Mouse (Mus musculus) lung, embryonic 15.5 days (tissue): ENCODE data around the gene Canx. TPM values are rescaled to one million over a fixed set of nuclear protein-coding genes. Genes with fewer than 3 reads are reported as not detected.
"Not testable (repeated sequence)": the region's sequence is repeated elsewhere in the genome, so short reads cannot be mapped to it uniquely, and the experiment has no call there.

Source experiments
- ATAC-seq: fragments of 200-750 bp; cut with Nextera tagmentation; 2 replicates; pipeline ENCODE4 v1.8.0; 2017; ENCODE audit warnings: moderate number of reproducible peaks, borderline replicate concordance; ENCODE audit not compliant: low FRiP score, low TSS enrichment; ENCODE audit errors: extremely low read depth
- H3K27ac ChIP-seq: fragments of 300-500 bp; sonication (generic); 2 replicates; pipeline ENCODE4 v1.5.1; 2015; ENCODE audit warnings: moderate library complexity, mild to moderate bottlenecking, inconsistent platforms
- H3K27me3 ChIP-seq: fragments of 300-500 bp; sonication (generic); 2 replicates; pipeline ENCODE4 v1.6.1; 2015; ENCODE audit warnings: inconsistent platforms
- H3K36me3 ChIP-seq: fragments of 300-500 bp; sonication (generic); 2 replicates; pipeline ENCODE4 v1.6.1; 2015; ENCODE audit warnings: inconsistent platforms
- H3K4me1 ChIP-seq: fragments of 300-500 bp; sonication (generic); 2 replicates; pipeline ENCODE4 v1.6.1; 2015; ENCODE audit warnings: inconsistent platforms
- H3K4me2 ChIP-seq: fragments of 300-500 bp; sonication (generic); 2 replicates; pipeline ENCODE4 v1.6.1; 2015; ENCODE audit warnings: inconsistent platforms, mild to moderate bottlenecking, moderate library complexity
- H3K4me3 ChIP-seq: fragments of 300-500 bp; sonication (generic); 2 replicates; pipeline ENCODE4 v1.5.1; 2015; ENCODE audit warnings: mild to moderate bottlenecking, inconsistent platforms
- H3K9ac ChIP-seq: fragments of 300-500 bp; sonication (generic); 2 replicates; pipeline ENCODE4 v1.6.1; 2015; ENCODE audit warnings: inconsistent platforms
- H3K9me3 ChIP-seq: fragments of 300-500 bp; sonication (generic); 2 replicates; pipeline ENCODE4 v1.6.1; 2016; ENCODE audit warnings: inconsistent platforms
- WGBS: fragments of 180-500 bp; shearing (Covaris S2); methylation state at CpG from one replicate; pipeline ENCODE4 v1.1.7; 2015; 5-methylcytosine and 5-hydroxymethylcytosine counted together
- polyA plus RNA-seq: library from polyadenylated mRNA; unstranded; fragments of >200 nt; fragmentation: Nextera tagmentation; extraction: Ambion mirVana; gene quantifications from 2 replicates; pipeline ENCODE4 v1.2.1, GENCODE M21; 2015

Gene Canx
- polyA plus RNA-seq, 1 experiment from 2014 or later: 360 TPM

DNA sequence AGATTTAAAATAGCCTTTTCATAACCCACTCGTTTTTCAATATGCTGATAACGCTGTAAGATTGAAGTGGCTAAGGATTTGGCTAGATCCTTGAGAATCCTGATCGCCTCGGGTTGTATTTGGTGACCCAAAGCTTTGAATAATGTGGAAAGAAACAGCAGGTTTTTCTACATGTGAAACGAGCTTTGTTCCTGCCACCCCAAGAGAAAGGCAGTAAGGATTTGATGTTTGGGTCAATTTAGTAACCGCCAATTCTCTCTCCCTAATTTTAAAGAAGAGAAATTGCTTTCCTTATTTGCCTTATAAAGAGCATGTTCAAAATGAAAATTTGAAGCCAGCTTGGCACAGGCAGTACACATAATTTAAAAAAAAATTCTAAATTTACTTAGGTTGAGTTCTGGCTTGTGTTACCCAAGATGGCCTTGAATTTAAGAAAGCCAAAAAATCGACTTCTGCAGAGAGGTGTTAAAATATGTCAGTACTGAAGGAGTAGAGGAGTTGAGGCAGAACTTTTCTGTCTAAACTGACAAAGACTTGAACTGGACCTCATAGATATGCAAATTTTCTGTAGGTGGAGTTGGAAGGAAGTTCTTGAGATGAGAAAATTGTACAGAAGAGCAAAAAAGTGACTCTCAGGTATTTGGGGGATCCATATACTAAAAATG, 961 bp upstream of the Canx start:
- no peaks in the 10 kb centered on the region for H3K36me3 ChIP-seq
- peak overlapping the region; percentile 98 for H3K4me3 ChIP-seq
- peak overlapping the region; percentile 93 for H3K27ac ChIP-seq
- H3K27me3 ChIP-seq: no peaks in the 10 kb centered on the region
- peaks cover 26% of the 10 kb centered on the region for H3K4me1 ChIP-seq
- ATAC-seq: no peak
- H3K4me2 ChIP-seq: peak overlapping the region; percentile 63
- no peaks in the 10 kb centered on the region for H3K9me3 ChIP-seq
- peak overlapping the region; percentile 80 for H3K9ac ChIP-seq
- 3% methylated on average over 7 of the region's 7 CpGs for WGBS

GRCm38 (mm10) chr11:50324751-50325471, 562 bp downstream of the Canx start:
- peak overlapping the region; percentile 98 for H3K4me3 ChIP-seq
- H3K36me3 ChIP-seq: no peaks in the 10 kb centered on the region; the same call in 1 of the 2 replicates
- peak; percentile 72 for ATAC-seq
- no peaks in the 10 kb centered on the region for H3K9me3 ChIP-seq
- under 1% methylated on average over 34 of the region's 34 CpGs for WGBS
- H3K9ac ChIP-seq: peak overlapping the region; percentile 99
- no peaks in the 10 kb centered on the region for H3K27me3 ChIP-seq
- H3K27ac ChIP-seq: peak overlapping the region; percentile 89
- peaks cover 31% of the 10 kb centered on the region for H3K4me1 ChIP-seq
- peak overlapping the region; percentile 69 for H3K4me2 ChIP-seq

GRCm38 (mm10) chr11:50323843-50324242, 1.6 kb downstream of the Canx start:
- no peaks in the 10 kb centered on the region for H3K27me3 ChIP-seq
- peak overlapping the region; percentile 98 for H3K4me3 ChIP-seq
- H3K9me3 ChIP-seq: no peaks in the 10 kb centered on the region
- peak overlapping the region; percentile 69 for H3K4me2 ChIP-seq
- H3K27ac ChIP-seq: no peak overlapping the region
- peaks cover 8% of the 10 kb centered on the region; the same call in 1 of the 2 replicates for H3K36me3 ChIP-seq
- H3K9ac ChIP-seq: peak overlapping the region; percentile 99
- 14% methylated on average over 1 of the region's 1 CpGs for WGBS
- ATAC-seq: no peak
- H3K4me1 ChIP-seq: peaks cover 33% of the 10 kb centered on the region

DNA sequence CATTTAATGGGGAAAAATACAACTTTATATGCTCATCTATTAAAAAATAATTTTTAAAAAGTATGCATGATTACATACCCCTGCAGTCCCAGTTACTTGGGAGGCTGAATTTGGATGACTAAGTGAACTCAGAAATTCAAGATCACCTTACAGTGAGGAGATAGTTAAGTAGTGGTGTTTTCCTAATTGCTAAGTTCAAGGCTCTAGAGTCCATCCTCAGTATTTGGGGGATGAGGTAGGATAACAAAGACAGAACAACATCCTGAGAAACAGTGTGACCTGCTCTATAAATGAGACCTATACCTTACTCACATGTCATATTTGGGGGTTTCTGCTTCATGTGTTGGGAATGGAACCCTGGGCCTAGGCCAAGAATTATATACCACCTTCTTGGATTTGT, 3.1 kb downstream of the Canx start:
- 0 out of 2 replicates have a peak overlapping the region, but pooled peaks have one; percentile 3 for H3K4me3 ChIP-seq
- no peak for ATAC-seq
- peaks cover 10% of the 10 kb centered on the region; the same call in 1 of the 2 replicates for H3K36me3 ChIP-seq
- no peak overlapping the region for H3K27ac ChIP-seq
- H3K9me3 ChIP-seq: no peaks in the 10 kb centered on the region
- H3K9ac ChIP-seq: 0 out of 2 replicates have a peak overlapping the region, but pooled peaks have one; percentile 8
- no peaks in the 10 kb centered on the region for H3K27me3 ChIP-seq
- no peak overlapping the region for H3K4me2 ChIP-seq
- H3K4me1 ChIP-seq: peaks cover 33% of the 10 kb centered on the region

DNA sequence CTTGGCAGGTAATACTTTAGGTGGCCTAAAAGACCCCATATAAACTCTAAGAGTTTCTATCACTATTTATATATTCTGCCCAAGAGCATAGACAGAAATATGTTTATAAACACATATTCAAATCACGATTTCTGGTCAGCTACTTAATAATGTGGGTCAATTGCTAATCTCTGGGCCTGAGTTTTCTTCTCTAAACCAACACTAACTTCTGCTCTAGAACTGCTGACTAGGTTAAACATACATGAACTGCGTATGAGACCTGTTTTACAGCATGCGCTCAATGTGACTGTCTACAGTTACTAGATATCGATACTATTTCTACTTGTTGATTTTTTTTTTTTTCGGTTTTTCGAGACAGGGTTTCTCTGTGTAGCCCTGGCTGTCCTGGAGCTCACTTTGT, 4.2 kb downstream of the Canx start:
- Histone ChIP-seq H3K27ac (no peak overlapping the region), H3K4me2 (no peak overlapping the region), H3K4me1 (peaks cover 29% of the 10 kb centered on the region; the same call in 1 of the 2 replicates), H3K9ac (no peak overlapping the region), H3K9me3 (no peaks in the 10 kb centered on the region), H3K27me3 (no peaks in the 10 kb centered on the region), H3K4me3 (no peak overlapping the region), H3K36me3 (peaks cover 11% of the 10 kb centered on the region; the same call in 1 of the 2 replicates)
- WGBS: 80% methylated on average over 6 of the region's 6 CpGs
- no peak for ATAC-seq

- H3K27me3 ChIP-seq, H3K4me2 ChIP-seq, H3K27ac ChIP-seq, H3K4me3 ChIP-seq, ATAC-seq, H3K9me3 ChIP-seq, H3K9ac ChIP-seq: not testable (repeated sequence)
- Histone ChIP-seq H3K4me1 (peaks cover 27% of the 10 kb centered on the region; the same call in 1 of the 2 replicates), H3K36me3 (peaks cover 11% of the 10 kb centered on the region; the same call in 1 of the 2 replicates)
- 76% methylated on average over 4 of the region's 4 CpGs for WGBS
Measured at GRCm38 (mm10) chr11:50319343-50319742, 6.1 kb downstream of the Canx start.

DNA sequence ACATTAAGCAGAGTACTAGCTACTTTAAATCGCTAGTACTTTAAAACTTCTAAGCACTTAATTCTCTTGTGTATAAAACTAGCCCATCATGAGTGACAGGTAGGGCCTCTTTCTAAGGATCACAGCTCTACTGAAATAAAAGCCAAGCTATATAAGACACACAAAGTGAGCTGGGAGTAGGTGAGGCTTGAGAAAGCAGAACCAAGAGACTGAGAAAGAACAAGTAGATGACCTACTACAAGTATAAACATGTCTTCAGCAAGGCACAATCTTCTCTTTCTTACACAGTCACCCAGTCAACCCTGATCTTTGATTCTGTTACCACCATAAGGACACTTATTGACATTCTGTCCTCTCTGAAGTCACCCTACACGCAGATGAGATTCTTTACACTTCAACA, 12.7 kb downstream of the Canx start:
- WGBS: 79% methylated on average over 2 of the region's 2 CpGs
- Histone ChIP-seq H3K9ac (no peak overlapping the region), H3K4me2 (no peak overlapping the region), H3K9me3 (no peaks in the 10 kb centered on the region), H3K27me3 (no peaks in the 10 kb centered on the region), H3K27ac (no peak overlapping the region), H3K36me3 (peaks cover 35% of the 10 kb centered on the region), H3K4me3 (no peak overlapping the region), H3K4me1 (no peaks in the 10 kb centered on the region)
- ATAC-seq: no peak

DNA sequence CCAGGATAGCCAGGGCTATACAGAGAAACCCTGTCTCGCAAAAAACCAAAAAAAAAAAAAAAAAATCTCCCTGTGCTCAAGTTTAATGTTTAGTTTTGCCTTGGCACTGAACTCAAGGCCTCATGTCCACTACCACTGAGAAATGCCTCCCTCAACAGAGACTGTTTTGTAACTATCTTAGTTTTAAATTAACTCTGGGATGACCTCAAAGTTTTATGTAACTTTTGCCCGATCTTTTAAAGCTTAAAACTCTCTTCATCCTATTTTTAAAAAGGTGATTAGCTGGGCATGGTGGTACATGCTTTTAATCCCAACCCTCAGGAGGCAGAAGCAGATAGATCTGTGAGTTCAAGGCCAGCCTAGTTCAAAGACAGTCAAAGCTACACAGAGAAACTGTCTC, 22.1 kb downstream of the Canx start:
- H3K9me3 ChIP-seq: no peaks in the 10 kb centered on the region
- WGBS: 86% methylated on average over 2 of the region's 2 CpGs
- H3K9ac ChIP-seq: no peak overlapping the region
- no peak overlapping the region for H3K4me2 ChIP-seq
- H3K36me3 ChIP-seq: peaks cover 89% of the 10 kb centered on the region
- H3K4me1 ChIP-seq: no peaks in the 10 kb centered on the region
- no peak overlapping the region for H3K4me3 ChIP-seq
- no peak for ATAC-seq
- H3K27ac ChIP-seq: no peak overlapping the region
- no peaks in the 10 kb centered on the region for H3K27me3 ChIP-seq

- Histone ChIP-seq H3K4me2 (peak within 1 kb of the TSS; percentile 70), H3K4me3 (peak within 1 kb of the TSS; percentile 92), H3K4me1 (peaks cover 10% of the 10 kb centered on the region), H3K9me3 (no peaks in the 10 kb centered on the region), H3K9ac (peak within 1 kb of the TSS; percentile 98), H3K27me3 (no peaks in the 10 kb centered on the region), H3K36me3 (peaks cover 26% of the 10 kb centered on the region), H3K27ac (peak within 1 kb of the TSS; percentile 98)
- under 1% methylated on average over 45 of the region's 45 CpGs for WGBS
- peak; percentile 99 for ATAC-seq
Measured at GRCm38 (mm10) chr11:50292190-50292855, 33.1 kb downstream of the Canx start, which contains the start of gene Maml1. Gene Maml1, minus strand, starts transcription at chr11:50292311.

DNA sequence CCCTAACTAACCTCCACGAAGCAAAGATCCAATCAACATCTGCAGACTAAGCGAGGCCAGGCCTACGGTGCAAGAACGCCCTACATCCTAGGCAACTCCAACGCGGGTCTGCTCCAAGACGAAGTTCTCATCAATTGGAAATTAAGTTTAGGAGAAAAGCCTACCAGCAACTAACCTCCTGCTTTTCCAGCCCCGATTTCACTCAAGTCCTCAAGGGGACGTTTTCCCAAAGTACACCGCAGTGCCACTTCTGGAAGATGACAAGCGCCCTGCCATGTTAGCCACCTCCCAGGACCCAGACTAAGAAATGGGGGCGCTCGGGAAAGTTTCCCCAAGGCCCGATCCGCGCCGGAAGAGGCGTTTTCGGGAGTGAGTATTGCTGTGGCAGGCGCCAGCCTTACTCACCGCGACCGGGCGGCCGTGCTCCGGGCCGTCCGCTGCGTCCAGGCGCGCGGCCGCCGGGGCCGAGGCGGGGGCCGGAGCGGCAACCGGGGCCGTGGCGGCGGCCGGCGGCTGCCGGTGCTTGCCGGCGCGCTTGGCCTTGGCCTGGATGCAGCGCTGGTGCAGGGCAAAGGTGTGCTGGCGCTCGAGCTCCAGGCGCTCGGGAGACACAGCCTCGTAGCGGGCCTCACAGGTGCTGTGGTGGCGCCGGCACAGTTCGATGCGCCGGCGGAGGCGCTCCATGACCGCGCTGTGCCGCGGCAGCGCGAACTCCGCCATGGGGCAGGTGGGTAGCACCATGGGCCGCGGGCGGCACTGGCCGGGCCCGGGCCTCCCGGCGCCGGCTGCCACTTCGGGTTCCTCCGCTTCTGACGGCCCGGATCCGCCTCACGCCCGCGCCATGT, 33.9 kb downstream of the Canx start:
- ATAC-seq: peak; percentile 75
- peak overlapping the region; percentile 70 for H3K4me2 ChIP-seq
- 1% methylated on average over 74 of the region's 85 CpGs for WGBS
- H3K9me3 ChIP-seq: no peaks in the 10 kb centered on the region
- peaks cover 25% of the 10 kb centered on the region for H3K36me3 ChIP-seq
- H3K27me3 ChIP-seq: no peaks in the 10 kb centered on the region
- peaks cover 10% of the 10 kb centered on the region for H3K4me1 ChIP-seq
- H3K27ac ChIP-seq: peak overlapping the region; percentile 98
- peak overlapping the region; percentile 92 for H3K4me3 ChIP-seq
- peak overlapping the region; percentile 98 for H3K9ac ChIP-seq
